Mouse (Mus musculus) bone marrow, adult 2 months (tissue): ENCODE data around the gene D10Wsu102e. TPM values are rescaled to one million over a fixed set of nuclear protein-coding genes. Genes with fewer than 3 reads are reported as not detected.
A peak's percentile ranks its signal among the peaks of the same experiment; 100 is the strongest.
"Not testable (repeated sequence)": the region's sequence is repeated elsewhere in the genome, so short reads cannot be mapped to it uniquely, and the experiment has no call there.

Experiments
- H3K27ac ChIP-seq: fragments of 200-500 bp; 2 replicates; pipeline ENCODE4 v1.5.1; 2012; ENCODE audit warnings: low read depth, mild to moderate bottlenecking, control low read depth, inconsistent platforms, low read length; ENCODE audit not compliant: control insufficient read depth, poor library complexity, insufficient read depth
- H3K4me1 ChIP-seq: fragments of 200-500 bp; 2 replicates; pipeline ENCODE4 v1.6.1; 2011; ENCODE audit warnings: low read length; ENCODE audit not compliant: control insufficient read depth, insufficient read depth
- H3K4me3 ChIP-seq: fragments of 200-500 bp; replicated peaks from 2 replicates; pipeline ENCODE3; 2011; ENCODE audit warnings: mild to moderate bottlenecking, low read depth, low read length, control low read depth; ENCODE audit not compliant: control insufficient read depth
- CTCF ChIP-seq: fragments of 200-500 bp; IDR thresholded peaks from 2 replicates; pipeline ENCODE4 v1.5.1; 2011; ENCODE audit warnings: low read length, control low read depth; ENCODE audit not compliant: control insufficient read depth, insufficient read depth
- POLR2A ChIP-seq: fragments of 200-500 bp; IDR thresholded peaks from 2 replicates; pipeline ENCODE4 v1.6.1; 2011; ENCODE audit warnings: low read depth, mild to moderate bottlenecking, control low read depth, low read length, borderline replicate concordance; ENCODE audit not compliant: control insufficient read depth
- WGBS: fragments of 180-500 bp; shearing (Covaris S2); methylation state at CpG from one replicate; pipeline ENCODE4 v1.1.7; 2018; 5-methylcytosine and 5-hydroxymethylcytosine counted together
- polyA plus RNA-seq: library from polyadenylated mRNA; stranded (reverse); fragments of >200 nt; gene quantifications from 2 replicates; pipeline ENCODE4 v1.2.4, GENCODE M21; 2011; ENCODE audit warnings: low replicate concordance; ENCODE audit not compliant: missing spikeins, insufficient read depth, insufficient read length

The D10Wsu102e gene
- polyA plus RNA-seq, 1 experiment, result 0.50 TPM

DNA sequence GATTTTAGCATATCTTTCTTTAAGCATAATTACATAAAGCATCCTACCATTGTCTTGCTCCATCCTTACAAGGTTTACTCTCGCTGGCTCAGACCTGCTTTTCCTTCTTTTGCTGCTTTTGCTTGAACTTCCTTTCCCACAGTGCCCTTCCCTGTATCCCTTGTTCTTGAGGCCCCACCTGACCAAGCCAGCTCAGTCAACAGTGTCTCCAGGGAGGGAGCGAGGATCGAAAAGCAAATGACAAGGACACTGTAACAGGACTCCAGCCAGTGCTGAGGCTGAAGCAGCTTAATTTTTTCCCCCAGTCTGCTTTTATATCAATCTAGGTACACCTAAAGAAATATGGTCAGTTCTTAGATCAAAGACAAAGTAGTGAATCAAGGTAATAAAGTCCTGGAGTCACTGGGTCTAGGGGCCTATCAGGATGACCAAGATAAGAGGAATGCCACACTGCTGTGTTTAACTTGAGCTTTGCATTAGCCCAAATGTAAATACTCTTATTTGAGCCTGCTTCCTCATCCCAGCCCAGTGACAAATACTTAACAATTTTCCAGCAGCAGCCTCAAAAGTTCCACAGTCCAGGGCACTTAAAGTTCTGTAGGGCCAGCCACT lies 14.1 kb downstream of the D10Wsu102e start:
- no peak overlapping the region for H3K27ac ChIP-seq
- H3K4me3 ChIP-seq, result no peak overlapping the region
- TF ChIP-seq CTCF (no peak), POLR2A (no peak)
- no peaks in the 10 kb centered on the region; the same call in 1 of the 2 replicates for H3K4me1 ChIP-seq
- 91% methylated on average over 3 of the region's 3 CpGs for WGBS

GRCm38 (mm10) chr10:83375458-83375857 lies 15.4 kb downstream of the D10Wsu102e start:
- H3K4me3 ChIP-seq, H3K4me1 ChIP-seq, H3K27ac ChIP-seq: not testable (repeated sequence)
- WGBS, result 74% methylated on average over 5 of the region's 5 CpGs

DNA sequence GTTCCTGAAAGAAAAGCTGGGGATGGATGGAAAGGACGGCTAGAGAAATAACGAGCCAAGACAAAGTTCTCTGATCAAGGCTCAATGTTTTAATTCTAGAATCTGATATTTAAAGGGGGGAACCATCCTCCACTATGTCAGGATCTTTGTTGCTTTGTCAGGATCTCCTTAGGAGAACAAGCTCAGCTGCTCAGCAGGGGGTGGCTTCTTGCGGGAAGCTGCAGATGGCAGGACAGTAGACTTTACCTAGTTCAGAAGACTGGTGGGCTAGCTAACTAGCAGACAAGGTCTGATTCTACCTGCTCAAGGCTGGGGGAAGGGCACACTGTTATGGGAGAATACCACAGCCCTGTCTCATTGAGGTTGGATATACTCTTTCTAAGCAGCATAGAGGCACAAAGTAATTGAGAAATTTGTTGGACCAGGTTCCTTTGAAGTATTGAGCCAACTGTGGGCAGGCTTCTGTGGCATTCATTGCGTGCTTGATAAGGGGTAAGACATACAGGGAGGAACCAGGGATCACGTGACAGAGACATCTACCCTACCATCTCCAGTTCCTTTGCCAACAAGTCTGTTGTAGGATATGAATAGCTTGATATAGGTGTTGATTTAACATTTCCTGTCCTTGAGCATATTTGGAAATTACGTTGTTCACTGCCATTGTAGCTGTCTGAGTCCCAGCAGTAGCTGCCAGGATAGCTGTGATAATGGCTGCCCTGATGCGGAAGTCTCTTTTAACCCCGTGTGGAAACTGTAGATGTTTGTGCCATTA lies 17.1 kb downstream of the D10Wsu102e start:
- no peak overlapping the region for H3K4me3 ChIP-seq

GRCm38 (mm10) chr10:83378083-83378833 lies 18.2 kb downstream of the D10Wsu102e start:
- TF ChIP-seq CTCF (no peak), POLR2A (no peak)
- WGBS, result 81% methylated on average over 9 of the region's 9 CpGs
- no peaks in the 10 kb centered on the region for H3K4me1 ChIP-seq
- no peak overlapping the region for H3K27ac ChIP-seq
- H3K4me3 ChIP-seq, result no peak overlapping the region

More for the DNA sequence above, 17.1 kb downstream of the D10Wsu102e start:
- WGBS, result 76% methylated on average over 8 of the region's 8 CpGs
- no peak for TF ChIP-seq POLR2A
- TF ChIP-seq CTCF, result no peak
- Histone ChIP-seq H3K4me1 (no peaks in the 10 kb centered on the region), H3K27ac (no peak overlapping the region)

- TF ChIP-seq POLR2A, result no peak
- no peak for TF ChIP-seq CTCF
- WGBS, result 91% methylated on average over 2 of the region's 2 CpGs
Measured at GRCm38 (mm10) chr10:83380501-83380900, 20.5 kb downstream of the D10Wsu102e start.

GRCm38 (mm10) chr10:83382528-83382927 lies 22.5 kb downstream of the D10Wsu102e start:
- Histone ChIP-seq H3K4me1 (no peaks in the 10 kb centered on the region), H3K27ac (no peak overlapping the region), H3K4me3 (no peak overlapping the region)
- WGBS, result 82% methylated on average over 4 of the region's 4 CpGs
- TF ChIP-seq CTCF (no peak), POLR2A (no peak)

More at GRCm38 (mm10) chr10:83380501-83380900, 20.5 kb downstream of the D10Wsu102e start:
- Histone ChIP-seq H3K4me3 (no peak overlapping the region), H3K4me1 (no peaks in the 10 kb centered on the region), H3K27ac (no peak overlapping the region)

- Histone ChIP-seq H3K4me3 (no peak overlapping the region), H3K27ac (no peak overlapping the region), H3K4me1 (no peaks in the 10 kb centered on the region)
- 44% methylated on average over 2 of the region's 2 CpGs for WGBS
- no peak for TF ChIP-seq POLR2A
- TF ChIP-seq CTCF, result no peak
Measured at GRCm38 (mm10) chr10:83382988-83383387, 23.0 kb downstream of the D10Wsu102e start.

DNA sequence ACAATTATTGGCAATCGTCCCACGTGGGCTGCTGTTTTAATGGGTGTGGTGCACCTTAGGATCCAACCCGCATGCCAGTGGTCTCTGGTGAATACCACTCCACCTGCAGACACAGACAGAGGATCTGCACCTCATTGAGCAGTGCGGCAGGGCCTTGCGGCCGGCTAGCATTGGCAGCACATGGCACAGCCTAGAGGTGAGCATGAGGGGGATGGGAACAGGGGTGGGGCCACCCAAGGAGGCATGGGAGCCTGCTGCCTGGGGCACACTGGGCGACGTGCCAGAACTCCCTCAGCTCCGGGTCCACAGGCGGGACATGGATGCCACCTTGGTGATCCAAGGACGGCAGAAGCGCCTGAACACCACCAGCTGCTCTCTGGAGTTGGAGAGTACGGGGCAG lies 23.8 kb downstream of the D10Wsu102e start:
- 72% methylated on average over 13 of the region's 13 CpGs for WGBS
- Histone ChIP-seq H3K4me3 (peak overlapping the region; percentile 4), H3K4me1 (no peaks in the 10 kb centered on the region), H3K27ac (no peak overlapping the region; the same call in 1 of the 2 replicates)
- TF ChIP-seq POLR2A, result 0 out of 2 replicates have a peak, but pooled peaks have one; percentile 23
- TF ChIP-seq CTCF, result no peak
